Mouse (Mus musculus): ENCODE measurements at regions not wholly inside any gene's neighbourhood (a gene's known extent, or its start where the extent isn't known, plus 50 kb on each side); places are given as distances from the start of the nearest gene placed in this dataset.

DNA sequence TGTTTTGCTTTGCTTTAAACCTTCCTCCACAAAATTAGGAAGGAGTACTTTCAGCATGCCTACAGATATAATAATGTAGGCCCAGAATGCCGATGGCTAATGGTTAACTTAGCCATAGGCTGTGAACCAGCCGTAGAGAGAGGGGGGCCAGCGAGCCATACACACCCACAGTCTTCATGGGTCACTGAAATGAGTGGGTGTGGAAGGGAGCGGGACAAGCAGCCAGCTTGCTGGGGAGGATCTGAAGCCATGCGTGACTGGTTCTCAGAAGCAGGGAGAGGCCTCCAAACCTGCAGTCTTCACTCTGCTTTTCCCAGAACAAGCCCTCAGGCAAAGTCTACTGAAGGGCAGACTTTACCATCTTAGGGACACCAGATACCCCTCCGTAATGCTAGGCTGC is 50.8 kb upstream of the Ptpn13 start:
- intact Hi-C loops (cut with DNase I): no loop called here
- no peak for DNase-seq

GRCm38 (mm10) chr5:103373089-103373488 is 51.9 kb upstream of the Ptpn13 start:
- no peak for DNase-seq
- intact Hi-C loops (cut with DNase I): no loop called here

- intact Hi-C loops (cut with DNase I): no loop called here
- DNase-seq: no peak
Observed at GRCm38 (mm10) chr5:103370456-103370855, 54.5 kb upstream of the Ptpn13 start.

DNA sequence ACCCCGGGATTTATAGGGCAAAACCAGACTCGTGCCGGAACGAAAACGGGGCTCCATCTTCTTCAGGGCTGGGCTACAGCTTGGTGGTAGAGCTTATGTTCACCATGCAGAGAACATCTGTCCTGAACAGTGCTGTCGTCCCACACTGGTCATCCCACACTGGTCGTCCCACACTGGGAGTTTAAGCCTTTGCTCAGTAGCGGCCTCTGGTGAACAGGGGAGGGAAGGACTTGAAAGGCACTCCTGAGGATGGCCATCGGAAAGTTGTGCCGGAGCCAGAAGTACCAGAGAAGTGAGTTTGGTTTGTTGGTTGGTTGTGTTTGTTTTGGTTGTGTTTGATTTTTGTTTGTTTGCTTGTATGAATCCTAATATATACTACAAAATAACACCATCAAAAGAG is 56.0 kb upstream of the Ptpn13 start:
- DNase-seq: no peak
- intact Hi-C loops (cut with DNase I): no loop called here

GRCm38 (mm10) chr5:103367201-103367671 is 57.8 kb upstream of the Ptpn13 start:
- intact Hi-C loops (cut with DNase I): no loop called here
- DNase-seq: no peak

GRCm38 (mm10) chr5:103365700-103366448 is 59.1 kb upstream of the Ptpn13 start:
- intact Hi-C loops (cut with DNase I): no loop called here
- no peak for DNase-seq

- intact Hi-C loops (cut with DNase I): no loop called here
Observed at GRCm38 (mm10) chr5:103364791-103365699, 59.9 kb upstream of the Ptpn13 start.

DNA sequence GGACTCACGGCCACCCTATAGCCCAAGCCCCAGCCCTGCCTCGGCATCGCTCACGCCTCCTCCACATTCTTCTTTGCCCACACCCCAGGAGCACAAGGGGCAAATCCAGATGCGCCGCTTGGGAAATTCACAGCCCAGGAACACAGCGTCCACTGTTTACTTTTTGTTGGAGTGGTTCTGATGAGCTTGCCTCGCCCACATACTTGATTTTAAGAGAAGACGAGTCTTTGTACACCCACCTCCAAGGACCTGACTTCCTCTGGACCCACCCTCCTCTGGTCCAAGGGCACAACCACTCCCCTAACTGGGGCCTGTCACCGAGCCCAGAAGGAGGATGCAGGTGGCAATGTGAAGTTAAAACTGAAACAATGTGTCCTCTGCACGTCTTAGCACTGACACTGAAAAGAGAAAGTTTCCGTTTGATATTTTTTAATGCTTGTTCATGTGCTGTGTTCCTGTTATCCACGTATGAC is 64.2 kb upstream of the Ptpn13 start:
- intact Hi-C loops (cut with DNase I): no loop called here

More at GRCm38 (mm10) chr5:103364791-103365699, 59.9 kb upstream of the Ptpn13 start:
- no peak for DNase-seq

GRCm38 (mm10) chr5:103360360-103360759 is 64.6 kb upstream of the Ptpn13 start:
- intact Hi-C loops (cut with DNase I): no loop called here
- DNase-seq: no peak

More for the DNA sequence above, 64.2 kb upstream of the Ptpn13 start:
- DNase-seq: no peak

- no peak for DNase-seq
- intact Hi-C loops (cut with DNase I): loop anchor here (5.0 to 10.0 kb wide), 4 partner anchors 100 to 487 kb away; no protein-coding TSS in a partner anchor
Observed at GRCm38 (mm10) chr5:103357558-103357957, 67.4 kb upstream of the Ptpn13 start.

GRCm38 (mm10) chr5:103356500-103356899 is 68.5 kb upstream of the Ptpn13 start:
- DNase-seq: peak in 1 of 2 experiments; percentile 19
- intact Hi-C loops (cut with DNase I): loop anchor here (1.0 to 10.0 kb wide), 5 partner anchors 101 to 488 kb away; no protein-coding TSS in a partner anchor

DNA sequence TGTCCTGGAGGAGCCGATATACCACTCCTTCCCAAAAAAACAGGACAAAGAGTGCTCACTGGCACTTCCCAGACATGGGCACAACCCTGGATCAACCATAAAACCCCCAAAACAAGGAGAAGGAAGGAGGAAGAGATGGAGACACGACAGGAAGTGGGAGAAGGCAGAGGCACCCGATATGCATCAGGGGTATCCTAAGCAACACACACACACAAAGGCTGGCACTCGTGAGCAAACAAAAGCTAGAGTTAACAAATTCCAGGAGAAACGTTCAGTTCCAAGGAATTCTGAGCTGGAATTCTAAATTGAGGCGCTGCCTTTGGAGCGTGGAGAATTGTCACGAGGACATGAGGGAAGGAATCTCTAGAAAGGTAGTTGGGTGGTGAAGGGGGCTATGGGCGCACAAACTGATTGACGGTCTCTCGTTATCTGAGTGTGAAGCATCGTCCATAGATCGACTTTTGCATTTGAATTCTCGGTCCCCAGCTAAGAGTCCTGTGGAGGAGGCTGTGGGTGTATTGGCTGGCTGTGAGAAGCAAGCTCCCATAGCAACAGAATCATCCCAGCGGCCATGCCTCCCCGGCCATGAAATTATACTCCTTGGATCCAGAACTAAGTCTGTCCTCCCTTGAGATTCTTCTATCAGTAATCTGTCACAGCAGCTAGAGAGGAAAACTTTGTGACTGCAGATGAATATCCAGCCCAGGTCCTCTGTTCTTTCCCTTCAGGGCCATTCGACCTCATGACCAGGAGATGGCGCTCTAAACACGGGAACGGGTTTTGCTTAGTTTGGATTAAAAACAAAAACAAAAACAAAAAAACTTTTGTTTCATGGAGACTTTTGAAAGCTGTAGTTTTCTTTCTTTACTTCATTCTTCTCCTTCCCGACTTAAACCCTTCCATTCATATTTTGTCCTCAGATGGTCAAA is 69.4 kb upstream of the Ptpn13 start:
- intact Hi-C loops (cut with DNase I): loop anchor here (1.0 to 10.0 kb wide), 5 partner anchors 102 to 489 kb away; no protein-coding TSS in a partner anchor
- DNase-seq: peak; percentile 45 to 68

- intact Hi-C loops (cut with DNase I): no loop called here
- peak in 1 of 2 experiments; percentile 32 for DNase-seq
Observed at GRCm38 (mm10) chr5:103343869-103344268, 81.1 kb upstream of the Ptpn13 start.

DNA sequence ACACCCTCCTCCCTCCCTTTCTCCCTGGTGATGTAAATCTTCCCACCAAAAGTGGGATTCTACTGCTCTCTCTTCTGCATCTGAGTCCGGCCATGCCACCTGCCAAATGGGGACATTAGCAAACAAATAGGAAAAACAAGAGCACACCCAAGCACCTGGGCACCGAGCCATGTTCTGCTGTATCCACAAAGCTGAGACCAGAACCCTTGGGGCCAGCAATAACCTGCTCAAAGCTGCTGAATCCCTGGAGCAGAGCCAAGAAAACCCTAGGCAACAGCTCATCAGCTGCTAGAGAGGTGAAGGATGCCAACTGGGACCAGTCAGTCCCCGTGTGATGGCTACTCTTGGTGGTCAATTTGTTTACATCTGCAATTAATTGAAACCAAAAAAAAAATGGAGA is 83.5 kb upstream of the Ptpn13 start:
- DNase-seq: peak in 1 of 2 experiments; percentile 6
- intact Hi-C loops (cut with DNase I): no loop called here

GRCm38 (mm10) chr5:103340626-103341025 is 84.4 kb upstream of the Ptpn13 start:
- no peak for DNase-seq
- intact Hi-C loops (cut with DNase I): no loop called here

GRCm38 (mm10) chr5:103336689-103337490 is 88.1 kb upstream of the Ptpn13 start:
- intact Hi-C loops (cut with DNase I): no loop called here
- DNase-seq: no peak

DNA sequence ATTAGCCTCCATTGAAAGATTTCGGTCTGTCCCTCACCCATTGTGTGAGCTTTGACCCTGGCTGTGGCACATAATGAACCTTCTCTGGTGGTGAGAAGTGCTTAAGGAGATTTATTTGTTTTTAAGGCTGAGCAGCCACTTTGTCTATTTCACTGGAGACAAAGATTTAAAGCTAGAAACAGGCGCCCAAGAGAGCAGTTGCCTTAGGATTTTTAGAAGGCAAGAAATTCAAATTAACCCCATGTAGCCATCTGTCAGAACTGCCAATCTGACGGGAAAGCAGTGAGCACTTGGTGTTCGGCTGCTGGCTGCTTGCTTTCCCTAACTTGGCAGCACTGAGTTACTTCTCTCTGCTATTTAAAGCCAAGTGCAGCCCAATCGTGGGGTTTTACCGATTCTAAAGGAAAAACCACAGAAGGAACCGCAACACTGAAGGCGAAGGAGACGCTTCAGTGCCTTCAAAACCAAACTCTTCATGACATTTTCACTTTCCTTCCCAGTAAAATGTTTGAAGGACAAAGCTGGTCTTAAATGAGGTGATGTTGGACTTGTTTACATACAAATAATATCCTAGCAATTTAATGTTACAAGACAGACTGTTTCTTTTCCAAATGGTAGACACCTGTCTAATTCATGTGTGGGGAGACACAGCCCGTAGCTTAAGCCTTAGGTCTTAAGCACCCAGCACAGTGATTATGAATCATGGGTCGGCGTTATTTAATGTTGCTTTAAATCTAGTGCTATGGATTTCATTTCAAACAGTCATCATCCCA is 88.9 kb upstream of the Ptpn13 start:
- no peak for DNase-seq
- intact Hi-C loops (cut with DNase I): no loop called here

GRCm38 (mm10) chr5:103326412-103326811 is 98.6 kb upstream of the Ptpn13 start:
- no peak for DNase-seq
- intact Hi-C loops (cut with DNase I): no loop called here

All from heart, postnatal 14 days (tissue).